Mouse (Mus musculus): ENCODE measurements at regions not wholly inside any gene's neighbourhood (a gene's known extent, or its start where the extent isn't known, plus 50 kb on each side); places are given as distances from the start of the nearest gene placed in this dataset.

- TF ChIP-seq MAX (IDR thresholded peaks at IDR 0.05; ENCODE audit: low read depth) (no peak), MYOG (IDR thresholded peaks at IDR 0.05; ENCODE audit: control insufficient read depth in 1 of 3, insufficient read depth in 1 of 3, insufficient read length in 2 of 3, low read depth in 2 of 3) (no peak), POLR2A (IDR thresholded peaks at IDR 0.05; ENCODE audit: insufficient read length, low read depth) (no peak), CEBPB (IDR thresholded peaks at IDR 0.05; ENCODE audit: insufficient read depth, poor library complexity, severe bottlenecking) (no peak), TCF12 (IDR thresholded peaks at IDR 0.05; ENCODE audit: insufficient read depth, poor library complexity, severe bottlenecking) (no peak), MYOD1 (IDR thresholded peaks at IDR 0.05; ENCODE audit: control insufficient read depth in 1 of 3, insufficient read length in 2 of 3, low read depth in 2 of 3) (no peak), TCF3 (IDR thresholded peaks at IDR 0.05; ENCODE audit: insufficient read length, low read depth) (no peak), USF1 (IDR thresholded peaks at IDR 0.05; ENCODE audit: low read depth) (no peak), POLR2AphosphoS2 (IDR thresholded peaks at IDR 0.05; ENCODE audit: insufficient read length, low read depth) (no peak)
Measured at GRCm38 (mm10) chr8:91991542-91992452, 189.9 kb upstream of the Irx3 start.
